Mouse (Mus musculus) MEL (cell line): ENCODE measurements around the gene Cpm. TPM values are rescaled to one million over a fixed set of nuclear protein-coding genes. Genes with fewer than 3 reads are reported as not detected.
A peak's percentile ranks its signal among the peaks of the same experiment; 100 is the strongest.
"Not testable (repeated sequence)": the region's sequence is repeated elsewhere in the genome, so short reads cannot be mapped to it uniquely, and the experiment has no call there.

Source experiments
- DNase-seq: peaks from one replicate; pipeline ENCODE4 v3.0.0; 2011; ENCODE audit warnings: low read depth, low spot score
- H3K27ac ChIP-seq: 2 replicates; pipeline ENCODE4 v1.5.1; 2012; ENCODE audit warnings: low read depth, mild to moderate bottlenecking, control low read depth, low read length, moderate library complexity; ENCODE audit not compliant: control insufficient read depth
- H3K27me3 ChIP-seq, 2 experiments: fragments of 150-350 bp in 1 of 2; sonication (generic) in 1 of 2; 2 replicates each; pipeline ENCODE4 v1.6.1; 2012; ENCODE audit warnings: low read length in 2 of 2, mild to moderate bottlenecking in 2 of 2, improper control_type of control experiment in 1 of 2, moderate library complexity in 1 of 2; ENCODE audit not compliant: insufficient read depth in 2 of 2, control insufficient read depth in 1 of 2
- H3K36me3 ChIP-seq, 2 experiments: 2 replicates each; pipeline ENCODE4 v1.6.1; 2012 to 2014; ENCODE audit warnings: low read length in 2 of 2, improper control_type of control experiment in 1 of 2, inconsistent platforms in 1 of 2, mild to moderate bottlenecking in 1 of 2; ENCODE audit not compliant: insufficient read depth in 2 of 2, control insufficient read depth in 1 of 2
- H3K4me1 ChIP-seq, 2 experiments: fragments of 150-350 bp in 1 of 2; sonication (generic) in 1 of 2; 2 replicates each; pipeline ENCODE4 v1.6.1; 2012; ENCODE audit warnings: low read length in 2 of 2, improper control_type of control experiment in 1 of 2, mild to moderate bottlenecking in 1 of 2; ENCODE audit not compliant: insufficient read depth in 2 of 2, control insufficient read depth in 1 of 2
- H3K4me3 ChIP-seq, 2 experiments: fragments of 150-350 bp in 1 of 2; sonication (generic) in 1 of 2; 2 replicates each; pipeline ENCODE4 v1.5.1; 2012; ENCODE audit warnings: low read depth in 2 of 2, low read length in 2 of 2, mild to moderate bottlenecking in 2 of 2, moderate library complexity in 2 of 2, control low read depth in 1 of 2, improper control_type of control experiment in 1 of 2; ENCODE audit not compliant: control insufficient read depth in 1 of 2, insufficient read depth in 1 of 2
- H3K79me2 ChIP-seq: 2 replicates; pipeline ENCODE4 v1.6.1; 2012; ENCODE audit warnings: mild to moderate bottlenecking, low read length, moderate library complexity; ENCODE audit not compliant: control insufficient read depth, poor library complexity, insufficient read depth
- H3K9ac ChIP-seq: 2 replicates; pipeline ENCODE4 v1.6.1; 2012; ENCODE audit warnings: low read depth, mild to moderate bottlenecking, control low read depth, low read length, moderate library complexity; ENCODE audit not compliant: control insufficient read depth, poor library complexity, severe bottlenecking
- H3K9me3 ChIP-seq: fragments of 150-350 bp; sonication (generic); replicated peaks from 2 replicates; pipeline ENCODE4 v1.6.1; 2012; ENCODE audit warnings: mild to moderate bottlenecking, low read length, improper control_type of control experiment, moderate library complexity; ENCODE audit not compliant: insufficient read depth
- CHD1 ChIP-seq: IDR thresholded peaks from 2 replicates; pipeline ENCODE4 v1.6.1; 2012; ENCODE audit warnings: low read depth, mild to moderate bottlenecking, inconsistent platforms, low read length, improper control_type of control experiment
- E2F4 ChIP-seq: IDR thresholded peaks from 2 replicates; pipeline ENCODE4 v1.6.1; 2011; ENCODE audit warnings: low read depth, low read length, improper control_type of control experiment, borderline replicate concordance
- ELF1 ChIP-seq: IDR thresholded peaks from 2 replicates; pipeline ENCODE4 v1.6.1; 2014; ENCODE audit warnings: low read depth, mild to moderate bottlenecking, inconsistent platforms, low read length, improper control_type of control experiment, moderate library complexity
- EP300 ChIP-seq, 2 experiments: IDR thresholded peaks; 2 replicates each; pipeline ENCODE4 v1.6.1; 2011; ENCODE audit warnings: improper control_type of control experiment in 2 of 2, low read length in 2 of 2, low read depth in 1 of 2, mild to moderate bottlenecking in 1 of 2
- GABPA ChIP-seq: IDR thresholded peaks from 2 replicates; pipeline ENCODE4 v1.6.1; 2012; ENCODE audit warnings: low read depth, mild to moderate bottlenecking, inconsistent platforms, low read length, improper control_type of control experiment, moderate library complexity
- GATA1 ChIP-seq: IDR thresholded peaks from 2 replicates; pipeline ENCODE4 v1.6.1; 2011; ENCODE audit warnings: low read depth, low read length, improper control_type of control experiment
- KAT2A ChIP-seq: conservative IDR thresholded peaks from 2 replicates; pipeline ENCODE4 v1.6.1; 2012; ENCODE audit warnings: low read depth, low read length, improper control_type of control experiment, inconsistent platforms
- MYC ChIP-seq: IDR thresholded peaks from 2 replicates; pipeline ENCODE4 v1.6.1; 2011; ENCODE audit warnings: low read depth, mild to moderate bottlenecking, low read length, improper control_type of control experiment, moderate library complexity
- NRF1 ChIP-seq: IDR thresholded peaks from 2 replicates; pipeline ENCODE4 v1.6.1; 2014; ENCODE audit warnings: low read depth, mild to moderate bottlenecking, inconsistent platforms, low read length, improper control_type of control experiment, moderate library complexity; ENCODE audit not compliant: poor library complexity, insufficient read depth, severe bottlenecking
- POLR2A ChIP-seq, 2 experiments: IDR thresholded peaks; 2 replicates each; pipeline ENCODE4 v1.6.1; 2011 to 2012; ENCODE audit warnings: low read length in 2 of 2, mild to moderate bottlenecking in 2 of 2, control low read depth in 1 of 2, improper control_type of control experiment in 1 of 2, low read depth in 1 of 2, moderate library complexity in 1 of 2; ENCODE audit not compliant: control insufficient read depth in 1 of 2, insufficient read depth in 1 of 2, poor library complexity in 1 of 2
- POLR2AphosphoS2 ChIP-seq: IDR thresholded peaks from 2 replicates; pipeline ENCODE4 v1.6.1; 2011; ENCODE audit warnings: low read length, improper control_type of control experiment
- POLR2AphosphoS5 ChIP-seq: IDR thresholded peaks from 2 replicates; pipeline ENCODE4 v1.6.1; 2012; ENCODE audit warnings: low read depth, borderline replicate concordance, mild to moderate bottlenecking, inconsistent platforms, low read length, moderate library complexity, mixed read lengths
- RAD21 ChIP-seq: IDR thresholded peaks from 2 replicates; pipeline ENCODE4 v1.6.1; 2011; ENCODE audit warnings: mild to moderate bottlenecking, low read depth, low read length, improper control_type of control experiment
- RCOR1 ChIP-seq: IDR thresholded peaks from 2 replicates; pipeline ENCODE4 v1.6.1; 2012; ENCODE audit warnings: low read depth, mild to moderate bottlenecking, inconsistent platforms, low read length, improper control_type of control experiment
- SIN3A ChIP-seq: IDR thresholded peaks from 2 replicates; pipeline ENCODE4 v1.6.1; 2012; ENCODE audit warnings: low read length, improper control_type of control experiment, inconsistent platforms
- TAL1 ChIP-seq: IDR thresholded peaks from 2 replicates; pipeline ENCODE4 v1.6.1; 2012; ENCODE audit warnings: mild to moderate bottlenecking, inconsistent platforms, low read length, moderate library complexity, mixed read lengths
- TCF12 ChIP-seq: IDR thresholded peaks from 2 replicates; pipeline ENCODE4 v1.6.1; 2014; ENCODE audit warnings: low read depth, mild to moderate bottlenecking, inconsistent platforms, low read length, improper control_type of control experiment, moderate library complexity
- ZMIZ1 ChIP-seq: IDR thresholded peaks from 2 replicates; pipeline ENCODE4 v1.6.1; 2012; ENCODE audit warnings: low read depth, mild to moderate bottlenecking, inconsistent platforms, low read length, improper control_type of control experiment, moderate library complexity
- ZNF384 ChIP-seq: IDR thresholded peaks from 2 replicates; pipeline ENCODE4 v1.6.1; 2012; ENCODE audit warnings: low read depth, mild to moderate bottlenecking, inconsistent platforms, low read length, improper control_type of control experiment
- polyA plus RNA-seq, 2 experiments: library from polyadenylated mRNA; stranded (reverse) in 1 of 2; unstranded in 1 of 2; fragments of >175 nt in 1 of 2; fragments of >200 nt in 1 of 2; gene quantifications; 2 replicates each; pipeline versions ENCODE4 v1.2.1 to v1.2.4; 2012; ENCODE audit warnings: low replicate concordance in 2 of 2, low read depth in 1 of 2; ENCODE audit not compliant: insufficient read length in 2 of 2, insufficient read depth in 1 of 2, missing spikeins in 1 of 2
- total RNA-seq: library from RNA; depleted of rRNA; stranded (reverse); fragments of 300-350 nt; gene quantifications from 2 replicates; pipeline ENCODE4 v1.2.3, GENCODE M21; 2012

Cpm gene
- total and polyA plus RNA-seq, 3 experiments: 0.04 to 0.40 TPM; not detected in 1

GRCm38 (mm10) chr10:117598266-117598950 lies 30.9 kb upstream of the Cpm start:
- no peak overlapping the region for H3K9ac ChIP-seq
- no peak for TF ChIP-seq MYC
- no peak for TF ChIP-seq POLR2AphosphoS2
- no peak for TF ChIP-seq GATA1
- TF ChIP-seq ZNF384: no peak
- no peak for TF ChIP-seq POLR2AphosphoS5
- TF ChIP-seq POLR2A (IDR thresholded peaks at IDR 0.05; ENCODE audit: control insufficient read depth in 1 of 2, insufficient read depth in 1 of 2, low read depth in 1 of 2, low read length in 2 of 2, poor library complexity in 1 of 2): no peak
- no peak for TF ChIP-seq RAD21
- no peak for TF ChIP-seq TCF12
- no peak for TF ChIP-seq CHD1
- no peak for TF ChIP-seq TAL1
- no peak for TF ChIP-seq SIN3A
- TF ChIP-seq RCOR1: no peak
- TF ChIP-seq KAT2A: no peak
- TF ChIP-seq GABPA: no peak
- no peak for TF ChIP-seq EP300 (IDR thresholded peaks at IDR 0.05; ENCODE audit: low read depth in 1 of 2, low read length in 2 of 2)
- TF ChIP-seq ZMIZ1: no peak
- TF ChIP-seq E2F4: no peak
- no peak for TF ChIP-seq ELF1
- TF ChIP-seq NRF1: no peak

GRCm38 (mm10) chr10:117598951-117599572 lies 30.2 kb upstream of the Cpm start:
- not testable (repeated sequence) for H3K27me3 ChIP-seq, H3K4me3 ChIP-seq, H3K36me3 ChIP-seq, H3K79me2 ChIP-seq, H3K27ac ChIP-seq, H3K9me3 ChIP-seq, H3K4me1 ChIP-seq, H3K9ac ChIP-seq
- peak; percentile 20 for DNase-seq

More at GRCm38 (mm10) chr10:117598266-117598950, 30.9 kb upstream of the Cpm start:
- H3K9me3 ChIP-seq: no peaks in the 10 kb centered on the region
- H3K27ac ChIP-seq: no peak overlapping the region
- H3K79me2 ChIP-seq: no peaks in the 10 kb centered on the region
- no peaks in the 10 kb centered on the region for H3K4me1 ChIP-seq
- DNase-seq: no peak
- no peak overlapping the region for H3K4me3 ChIP-seq
- no peaks in the 10 kb centered on the region for H3K27me3 ChIP-seq
- H3K36me3 ChIP-seq: no peaks in the 10 kb centered on the region
